Mouse (Mus musculus) embryonic fibroblast, embryonic 13.5 days (primary cell): ENCODE data around the gene Caap1.

Experiments
- CTCF ChIP-seq: IDR thresholded peaks from 2 replicates; pipeline ENCODE4 v1.5.1; 2011; ENCODE audit warnings: mild to moderate bottlenecking, control low read depth, low read length, moderate library complexity, borderline replicate concordance; ENCODE audit not compliant: insufficient read depth
- POLR2A ChIP-seq: IDR thresholded peaks from 2 replicates; pipeline ENCODE4 v1.6.1; 2011; ENCODE audit warnings: low read depth, mild to moderate bottlenecking, control low read depth, low read length, moderate library complexity

DNA sequence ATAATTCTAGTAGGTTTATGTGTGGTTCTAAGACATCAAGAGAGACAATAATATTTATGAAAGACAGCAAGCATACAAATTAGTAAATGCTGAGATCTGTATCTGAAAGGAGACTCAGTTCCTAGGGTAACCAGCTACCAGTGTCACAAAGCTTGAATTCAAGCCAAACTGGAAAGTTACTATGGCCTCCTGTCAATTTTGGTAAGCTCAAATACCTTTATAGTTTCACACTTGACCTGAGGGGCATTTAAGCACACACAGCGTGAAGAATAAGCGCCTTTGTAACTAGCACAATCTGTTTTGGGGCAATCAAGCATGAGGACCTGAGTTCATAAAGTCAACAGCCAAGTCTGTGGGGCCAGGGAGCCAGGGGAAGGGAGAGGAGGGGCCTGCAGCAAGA, 2.7 kb upstream of the Caap1 start:
- TF ChIP-seq CTCF (no peak), POLR2A (no peak)
